Mouse (Mus musculus) ES-E14 (cell line): ENCODE data around the gene Slc9a2.

Source experiments
- HCFC1 ChIP-seq: IDR thresholded peaks from 2 replicates; pipeline ENCODE4 v1.6.1; 2012; ENCODE audit warnings: low read length, inconsistent platforms, borderline replicate concordance; ENCODE audit not compliant: insufficient read depth
- ZC3H11A ChIP-seq: IDR thresholded peaks from 2 replicates; pipeline ENCODE4 v1.6.1; 2012; ENCODE audit warnings: low read depth, mild to moderate bottlenecking, inconsistent platforms, low read length, borderline replicate concordance

DNA sequence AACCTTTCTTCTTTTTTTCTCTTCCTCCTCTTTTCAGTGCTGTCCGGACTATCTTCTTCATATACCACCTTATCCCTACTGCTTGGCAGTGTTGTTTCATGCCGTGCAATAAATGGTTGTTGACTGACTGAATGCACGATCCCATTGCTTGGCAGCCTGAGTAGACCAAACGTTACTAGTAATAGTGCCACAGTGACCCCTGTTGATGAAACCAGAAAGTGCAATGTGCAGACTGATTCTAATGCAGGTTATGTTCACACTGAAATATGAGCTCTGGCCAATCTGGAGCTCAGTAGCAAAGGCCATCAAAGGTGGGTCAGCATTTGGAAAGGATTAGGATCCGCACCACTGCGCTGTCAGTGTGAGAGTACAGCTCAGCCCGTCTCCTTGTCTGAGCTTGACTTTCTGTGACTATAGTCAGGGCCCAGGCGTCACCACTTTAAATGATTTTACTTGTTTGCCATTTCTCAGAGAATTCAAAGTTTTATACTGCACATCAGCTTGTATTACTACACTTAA, 22.3 kb upstream of the Slc9a2 start:
- TF ChIP-seq HCFC1: no peak
- peak; percentile 61 for TF ChIP-seq ZC3H11A
